Comparison of ENCODE assay signal across 26 mouse cellular contexts in the genomic region with DNA sequence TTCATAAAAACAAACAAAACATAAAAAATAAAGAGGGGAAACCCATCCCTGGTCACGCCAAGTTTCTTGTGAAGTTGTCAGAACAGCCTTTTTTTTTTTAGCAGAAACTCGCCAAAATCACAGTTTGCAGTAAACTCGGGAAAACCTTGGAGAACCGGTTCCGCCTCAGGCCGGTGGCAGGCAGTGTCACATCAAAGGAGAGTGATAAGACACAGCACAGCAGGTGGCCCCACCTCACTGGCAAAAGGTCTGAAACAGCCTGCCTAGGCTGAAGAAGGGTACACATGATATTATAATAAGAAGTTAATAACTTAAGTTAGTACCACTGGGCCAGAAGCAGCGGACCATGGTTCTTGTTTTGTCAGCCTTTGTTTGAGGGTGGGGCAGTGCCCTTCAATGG. TPM values are rescaled to one million over a fixed set of nuclear protein-coding genes. Genes with fewer than 3 reads are reported as not detected.
DNase-seq lines count a peak whose midpoint lies in the region; ATAC-seq and TF ChIP-seq lines count a peak whose summit lies in the region.
"Had no signal": no experiment of that assay in that cellular context is flagged by ENCODE, and none has a peak within 500 bp of the region (broad histone marks: within the 10 kb centered on the region; RNA-seq: fewer than 3 reads in every experiment).

No protein-coding gene starts in this region.

- no peak for TF ChIP-seq EP300 in heart, adult 2 months (IDR thresholded peaks at IDR 0.05; ENCODE audit: insufficient read depth, low read depth, low read length)

- no peak overlapping the region for H3K4me3 ChIP-seq in lung, embryonic 15.5 days
- no peak overlapping the region for H3K4me3 ChIP-seq in embryonic facial prominence, embryonic 11.5 days (ENCODE audit: low read depth, low read length)
- H3K4me3 ChIP-seq in stomach, embryonic 14.5 days (ENCODE audit: low read depth, low read length) = no peak overlapping the region
- no peak overlapping the region for H3K4me3 ChIP-seq in heart, adult 2 months
- H3K4me3 ChIP-seq: forebrain, embryonic 13.5 days; liver, embryonic 13.5 days; midbrain, embryonic 12.5 days had no signal

- H3K36me3 ChIP-seq in lung, embryonic 15.5 days = no peaks in the 10 kb centered on the region
- no peaks in the 10 kb centered on the region for H3K36me3 ChIP-seq in embryonic facial prominence, embryonic 11.5 days (replicated peaks; ENCODE audit: control insufficient read depth, insufficient read depth, low read depth, low read length)
- H3K36me3 ChIP-seq in stomach, embryonic 14.5 days (ENCODE audit: control insufficient read depth, insufficient read depth, low read length) = no peaks in the 10 kb centered on the region
- H3K36me3 ChIP-seq in heart, adult 2 months (ENCODE audit: control insufficient read depth, insufficient read depth, low read length) = no peaks in the 10 kb centered on the region
- H3K36me3 ChIP-seq: liver, embryonic 13.5 days; midbrain, embryonic 12.5 days had no signal

- H3K79me2 ChIP-seq in heart, adult 2 months (replicated peaks; ENCODE audit: control insufficient read depth, insufficient read depth, low read length) = no peaks in the 10 kb centered on the region

- no peak overlapping the region for H3K27ac ChIP-seq in lung, embryonic 15.5 days
- no peak overlapping the region for H3K27ac ChIP-seq in embryonic facial prominence, embryonic 11.5 days (replicated peaks; ENCODE audit: low read depth, low read length)
- no peak overlapping the region for H3K27ac ChIP-seq in stomach, embryonic 14.5 days (ENCODE audit: low read length)
- H3K27ac ChIP-seq in heart, adult 2 months = no peak overlapping the region
- H3K27ac ChIP-seq: forebrain, embryonic 13.5 days; hindbrain, postnatal 0 days; liver, embryonic 13.5 days; macrophage; midbrain, embryonic 12.5 days had no signal

- no peaks in the 10 kb centered on the region for H3K9me3 ChIP-seq in lung, embryonic 15.5 days
- no peaks in the 10 kb centered on the region for H3K9me3 ChIP-seq in embryonic facial prominence, embryonic 11.5 days (replicated peaks; ENCODE audit: control insufficient read depth, low read length)
- H3K9me3 ChIP-seq in stomach, embryonic 14.5 days (ENCODE audit: control insufficient read depth, low read depth, low read length) = no peaks in the 10 kb centered on the region
- H3K9me3 ChIP-seq: forebrain, embryonic 13.5 days; liver, embryonic 13.5 days; midbrain, embryonic 12.5 days had no signal

- ATAC-seq in lung, embryonic 15.5 days (ENCODE audit: borderline replicate concordance, extremely low read depth, low FRiP score, low TSS enrichment) = peak; percentile 46; the same call in 1 of the 2 replicates
- no peak for ATAC-seq in embryonic facial prominence, embryonic 11.5 days (replicated peaks; ENCODE audit: insufficient number of reproducible peaks, low FRiP score, low TSS enrichment, low read depth)
- peak; percentile 89 for ATAC-seq in stomach, embryonic 14.5 days (ENCODE audit: insufficient number of reproducible peaks, insufficient read depth, low FRiP score, low read depth)
- ATAC-seq: forebrain, embryonic 13.5 days; hindbrain, postnatal 0 days; Patski had no signal

- H3K27me3 ChIP-seq in lung, embryonic 15.5 days = no peaks in the 10 kb centered on the region
- H3K27me3 ChIP-seq in embryonic facial prominence, embryonic 11.5 days (ENCODE audit: control insufficient read depth, insufficient read depth, low read length) = no peaks in the 10 kb centered on the region
- no peaks in the 10 kb centered on the region for H3K27me3 ChIP-seq in stomach, embryonic 14.5 days (ENCODE audit: control insufficient read depth, insufficient read depth, low read length)
- H3K27me3 ChIP-seq in heart, adult 2 months (ENCODE audit: control insufficient read depth, insufficient read depth, low read length) = no peaks in the 10 kb centered on the region
- H3K27me3 ChIP-seq: forebrain, embryonic 13.5 days; liver, embryonic 13.5 days; midbrain, embryonic 12.5 days had no signal

- intact Hi-C loops in heart, adult 2 months (cut with DNase I) = no loop called here

- no peaks in the 10 kb centered on the region for H3K4me1 ChIP-seq in lung, embryonic 15.5 days
- H3K4me1 ChIP-seq in embryonic facial prominence, embryonic 11.5 days (ENCODE audit: control insufficient read depth, insufficient read depth, low read length) = no peaks in the 10 kb centered on the region
- no peaks in the 10 kb centered on the region for H3K4me1 ChIP-seq in stomach, embryonic 14.5 days (ENCODE audit: control insufficient read depth, insufficient read depth, low read length)
- no peaks in the 10 kb centered on the region for H3K4me1 ChIP-seq in heart, adult 2 months (ENCODE audit: control insufficient read depth, insufficient read depth, low read length)
- H3K4me1 ChIP-seq: forebrain, embryonic 13.5 days; liver, embryonic 13.5 days; midbrain, embryonic 12.5 days had no signal

- TF ChIP-seq CTCF in heart, adult 2 months (IDR thresholded peaks at IDR 0.05) = no peak

- H3K4me2 ChIP-seq in lung, embryonic 15.5 days = no peak overlapping the region
- no peak overlapping the region for H3K4me2 ChIP-seq in embryonic facial prominence, embryonic 11.5 days (ENCODE audit: low read depth, low read length)
- H3K4me2 ChIP-seq in stomach, embryonic 14.5 days (replicated peaks; ENCODE audit: low read depth, low read length) = no peak overlapping the region
- H3K4me2 ChIP-seq: forebrain, embryonic 13.5 days; heart, embryonic 11.5 days; liver, embryonic 13.5 days; midbrain, embryonic 12.5 days had no signal

- WGBS in lung, embryonic 15.5 days = 9% methylated on average over 7 of the region's 7 CpGs
- 20% methylated on average over 7 of the region's 7 CpGs for WGBS in embryonic facial prominence, embryonic 11.5 days
- WGBS in stomach, embryonic 14.5 days = 13% methylated on average over 7 of the region's 7 CpGs
- 16% methylated on average over 7 of the region's 7 CpGs for WGBS in heart, adult 2 months

- no peak for DNase-seq in lung, adult 18-20 months
- DNase-seq in WW6 (ENCODE audit: low read depth, low spot score) (peak; percentile 26), liver (no peak)
- DNase-seq in embryonic facial prominence, embryonic 11.5 days (ENCODE audit: low spot score) = peak; percentile 12
- DNase-seq in adrenal gland, postnatal 10 days = no peak
- DNase-seq in heart, adult 2 months = no peak
- DNase-seq: B cell, adult 2 months; cerebellum, adult 11 months; cerebellum, postnatal 36 days; gastrocnemius, postnatal 36 days; kidney, adult 9 months; kidney, postnatal 4 days; layer of hippocampus, postnatal 36 days; liver, embryonic 13.5 days; right cerebral cortex, postnatal 4 days; thymus, adult 2 months had no signal

- TF ChIP-seq POLR2A in heart, adult 2 months (IDR thresholded peaks at IDR 0.05; ENCODE audit: insufficient read depth, low read depth, low read length) = no peak

- no peak overlapping the region for H3K9ac ChIP-seq in lung, embryonic 15.5 days
- H3K9ac ChIP-seq in embryonic facial prominence, embryonic 11.5 days (replicated peaks; ENCODE audit: low read length) = no peak overlapping the region
- no peak overlapping the region for H3K9ac ChIP-seq in stomach, embryonic 14.5 days (replicated peaks; ENCODE audit: low read depth, low read length)
- H3K9ac ChIP-seq in heart, adult 2 months (ENCODE audit: low read depth, low read length) = no peak overlapping the region
- H3K9ac ChIP-seq: forebrain, embryonic 13.5 days; liver, embryonic 13.5 days; midbrain, embryonic 12.5 days had no signal

RNA-seq across cellular contexts. Expression of a gene that starts 38.5 kb away (rescaled TPM):
- polyA plus RNA-seq in lung, embryonic 15.5 days (2015; fragmentation: Nextera tagmentation; extraction: Ambion mirVana) = not detected in 2 replicates
- not detected in 2 replicates for polyA plus RNA-seq in embryonic facial prominence, embryonic 11.5 days (2014; fragmentation: Nextera tagmentation; extraction: Ambion mirVana)
- not detected in 2 replicates for polyA plus RNA-seq in stomach, embryonic 14.5 days (2014; fragmentation: Nextera tagmentation; extraction: Ambion mirVana)
- not detected for total RNA-seq in adrenal gland, postnatal 10 days (2021)
- not detected for total RNA-seq in heart, adult 2 months (2021)
- polyA plus RNA-seq in heart, adult 2 months (2012; rRNA removed) = not detected in 2 replicates
- total RNA-seq: adrenal gland, adult 18-20 months; gastrocnemius, postnatal 36 days; heart, postnatal 25 days had no signal
- polyA plus RNA-seq: heart, embryonic 11.5 days; liver, embryonic 13.5 days; macrophage; Patski; thymus, adult 2 months had no signal

Comparison
In these comparisons a context has a peak if more than half of its experiments do, and no peak if none do; other contexts are left out.
1. DNase-seq: peak in WW6 (single experiment) and embryonic facial prominence, embryonic 11.5 days (single experiment); none in lung, adult 18-20 months (0 of 2), adrenal gland, postnatal 10 days (single experiment), liver (single experiment) and heart, adult 2 months (0 of 2).